Mouse (Mus musculus) adrenal gland, postnatal 0 days (tissue): ENCODE data around the gene Fbxo24. TPM values are rescaled to one million over a fixed set of nuclear protein-coding genes. Genes with fewer than 3 reads are reported as not detected.

ENCODE experiments used
- polyA plus RNA-seq: library from polyadenylated mRNA; unstranded; fragments of >200 nt; fragmentation: Nextera tagmentation; extraction: Ambion mirVana; gene quantifications from 2 replicates; pipeline ENCODE4 v1.2.1, GENCODE M21; 2015

Fbxo24 gene
- 0.40 and 0.71 TPM in 2 replicates for polyA plus RNA-seq

DNA sequence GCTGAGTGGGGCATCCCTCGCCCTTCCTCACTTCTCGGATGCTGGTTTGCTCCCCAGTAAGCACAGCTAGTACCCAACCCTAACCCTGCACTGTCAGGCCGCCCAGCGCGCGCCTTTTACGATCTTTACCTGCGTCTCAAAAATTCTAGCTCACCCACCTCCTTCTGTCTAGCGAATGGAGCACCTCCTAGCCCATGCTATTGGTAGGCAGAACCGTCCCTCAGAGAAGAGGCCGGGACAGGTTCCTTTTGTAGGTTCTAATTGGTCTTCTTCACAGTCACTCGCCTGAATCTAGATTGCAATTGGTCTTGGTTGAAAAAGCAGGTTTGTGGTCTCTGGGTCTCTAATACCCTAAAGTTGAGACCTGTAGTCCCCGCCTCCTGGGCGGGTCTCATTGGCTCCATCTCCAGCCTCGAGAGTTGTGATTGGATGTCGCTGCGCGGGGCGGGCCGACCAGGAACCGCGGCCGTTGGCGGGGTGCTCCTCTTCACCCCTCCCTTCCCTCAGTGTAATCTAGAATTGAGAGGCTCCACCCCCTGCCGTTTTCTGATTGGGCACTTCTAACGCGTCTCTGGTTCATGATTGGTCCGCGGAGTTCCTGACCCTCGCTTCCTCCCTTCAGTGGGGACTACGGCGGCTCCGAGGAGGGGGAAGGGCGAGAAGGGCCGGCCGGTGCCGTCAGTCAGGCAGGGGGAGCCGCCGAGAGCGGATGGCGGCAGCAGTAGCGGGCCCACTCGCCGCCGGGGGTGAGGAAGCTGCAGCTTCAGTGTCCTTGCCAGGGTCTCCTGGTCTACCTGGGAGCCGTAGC lies at the start of gene Fbxo24, which contains the start of the genes Lrch4 and Gm20605:
Gene Fbxo24 (minus strand): TSS at position 505 of the 808 bp plus-strand sequence.
Gene Lrch4 (plus strand): TSS at position 624 of the 808 bp plus-strand sequence.
Gene Gm20605 (plus strand): TSS at position 678 of the 808 bp plus-strand sequence.

DNA sequence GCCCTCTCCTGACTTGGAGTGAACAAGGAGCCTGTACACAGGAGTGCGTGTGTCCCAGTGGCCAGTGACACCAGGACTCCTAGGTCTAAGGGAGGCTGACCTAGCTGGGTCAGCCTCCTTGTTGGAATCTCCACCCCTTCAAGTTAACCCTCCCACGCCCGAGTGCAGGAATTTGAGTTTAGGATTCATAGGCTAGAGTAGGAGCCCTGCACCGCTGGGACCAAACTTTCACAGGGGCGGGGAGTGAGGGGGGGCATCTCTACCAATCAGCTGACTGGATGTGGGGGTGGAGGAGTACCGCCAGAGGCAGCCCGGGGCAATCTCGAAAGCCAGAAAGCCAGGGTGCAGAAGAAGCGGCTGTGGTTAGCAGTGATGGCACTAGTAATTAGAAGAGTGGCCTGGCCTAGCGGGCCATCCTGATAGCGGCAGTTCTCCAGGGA lies 16.9 kb upstream of the Fbxo24 start, which contains the start of gene Irs3:
Gene Irs3 (minus strand): TSS at position 63 of the 440 bp plus-strand sequence.

DNA sequence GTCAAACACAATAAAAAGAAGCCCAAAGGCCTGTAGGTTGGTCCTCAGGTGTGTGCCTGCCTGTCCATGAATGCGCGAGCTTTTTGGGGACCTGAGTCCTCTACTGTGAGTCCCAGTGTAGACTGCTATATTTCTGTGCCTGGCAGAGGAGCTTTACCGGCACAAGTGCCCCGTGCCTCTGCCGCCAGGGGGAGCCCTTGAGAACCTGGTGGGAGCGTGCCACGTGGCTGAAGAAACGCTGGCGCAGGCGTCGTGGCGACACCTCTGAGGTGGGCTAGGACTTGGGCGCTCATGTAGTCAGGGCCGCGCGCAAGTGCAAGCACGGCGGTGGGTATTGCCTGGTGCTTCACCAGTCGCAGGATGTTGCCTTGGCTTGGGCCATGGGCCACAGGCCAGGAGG lies 12.3 kb upstream of the Fbxo24 start, which contains the start of gene Sap25:
Gene Sap25 (plus strand): TSS at position 281 of the 400 bp plus-strand sequence.

DNA sequence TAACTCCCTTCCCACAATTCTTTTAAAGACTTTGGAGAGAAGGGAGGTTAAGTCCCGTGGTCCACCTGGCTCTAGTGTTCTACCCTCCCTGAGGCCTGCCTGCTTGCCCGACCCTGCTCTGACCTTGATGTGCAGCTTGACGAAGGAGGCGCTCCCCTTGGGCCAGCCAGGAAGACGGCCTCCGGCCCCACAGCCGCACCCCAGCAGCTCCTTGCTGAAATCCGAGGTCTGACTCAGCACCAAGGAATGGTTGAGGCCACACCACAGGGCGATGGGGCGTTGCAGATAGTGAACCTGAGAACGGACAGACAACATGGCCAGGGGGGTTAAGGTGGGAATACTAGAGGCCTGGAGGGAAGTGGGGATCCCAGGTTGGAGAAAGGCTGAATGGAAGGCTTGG lies 15.3 kb downstream of the Fbxo24 start, which contains the start of gene Pcolce:
Gene Pcolce (minus strand): TSS at position 235 of the 400 bp plus-strand sequence.

GRCm38 (mm10) chr5:137600619-137601364 lies 28.0 kb downstream of the Fbxo24 start, which contains the start of gene Mospd3:
Mospd3 (minus strand) TSS chr5:137601058.

GRCm38 (mm10) chr5:137569665-137570064 lies 59.1 kb downstream of the Fbxo24 start, which contains the start of gene Tfr2:
Tfr2 (plus strand) TSS chr5:137569840.

Other genes with a start within 250 kb of the Fbxo24 start
- gene Zan, start 151.9 kb downstream of the Fbxo24 start, polyA plus RNA-seq, result 0.07 and 0.11 TPM in 2 replicates
- 37.0 and 47.6 TPM in 2 replicates for gene Pop7, start 126.5 kb downstream of the Fbxo24 start, polyA plus RNA-seq
- 7.4 and 11.0 TPM in 2 replicates for gene Gigyf1, start 110.5 kb downstream of the Fbxo24 start, polyA plus RNA-seq
- gene Epo, start 95.8 kb downstream of the Fbxo24 start, polyA plus RNA-seq, result not detected in 2 replicates
- gene Gnb2, start 95.5 kb downstream of the Fbxo24 start, polyA plus RNA-seq, result 376 and 471 TPM in 2 replicates
- gene Actl6b, start 75.5 kb downstream of the Fbxo24 start, polyA plus RNA-seq, result 12.9 and 24.4 TPM in 2 replicates
- gene Tfr2, start 59.2 kb downstream of the Fbxo24 start, polyA plus RNA-seq, result 5.8 and 6.5 TPM in 2 replicates
- gene Mospd3, start 27.9 kb downstream of the Fbxo24 start, polyA plus RNA-seq, result 47.4 and 59.0 TPM in 2 replicates
- gene Pcolce, start 15.2 kb downstream of the Fbxo24 start, polyA plus RNA-seq, result 331 and 534 TPM in 2 replicates
- 27.2 and 31.5 TPM in 2 replicates for gene Lrch4, start 119 bp upstream of the Fbxo24 start, polyA plus RNA-seq
- gene Gm20605, start 173 bp upstream of the Fbxo24 start, polyA plus RNA-seq, result 3.2 and 3.4 TPM in 2 replicates
- 2.9 and 5.4 TPM in 2 replicates for gene Sap25, start 12.3 kb upstream of the Fbxo24 start, polyA plus RNA-seq
- 0.38 and 0.50 TPM in 2 replicates for gene Irs3, start 16.7 kb upstream of the Fbxo24 start, polyA plus RNA-seq
- gene Agfg2, start 55.7 kb upstream of the Fbxo24 start, polyA plus RNA-seq, result 14.8 and 23.8 TPM in 2 replicates
- gene Nyap1, start 112.6 kb upstream of the Fbxo24 start, polyA plus RNA-seq, result 3.8 and 6.3 TPM in 2 replicates
- 93.4 and 119 TPM in 2 replicates for gene Tsc22d4, start 116.7 kb upstream of the Fbxo24 start, polyA plus RNA-seq
- gene Ppp1r35, start 149.8 kb upstream of the Fbxo24 start, polyA plus RNA-seq, result 46.4 and 54.3 TPM in 2 replicates
- gene Mepce, start 158.7 kb upstream of the Fbxo24 start, polyA plus RNA-seq, result 14.9 and 16.9 TPM in 2 replicates
- 6.2 and 7.8 TPM in 2 replicates for gene Zcwpw1, start 158.8 kb upstream of the Fbxo24 start, polyA plus RNA-seq
- 2.0 and 2.2 TPM in 2 replicates for gene Pilra, start 207.3 kb upstream of the Fbxo24 start, polyA plus RNA-seq
- 2.3 and 3.0 TPM in 2 replicates for gene Pilrb1, start 229.1 kb upstream of the Fbxo24 start, polyA plus RNA-seq
- 1.9 and 2.5 TPM in 2 replicates for gene Pilrb2, start 242.8 kb upstream of the Fbxo24 start, polyA plus RNA-seq